Mouse (Mus musculus): ENCODE measurements around the gene Abcb9.

GRCm38 (mm10) chr5:124111077-124111741 is 15.6 kb upstream of the Abcb9 start:
- peak; percentile 15 for TF ChIP-seq CTCF (IDR thresholded peaks at IDR 0.05; ENCODE audit: control insufficient read depth, insufficient read depth, insufficient read length)
- TF ChIP-seq CEBPB (IDR thresholded peaks at IDR 0.05; ENCODE audit: low read depth) = no peak
- TF ChIP-seq USF1 (IDR thresholded peaks at IDR 0.05; ENCODE audit: low read depth) = no peak
- no peak for TF ChIP-seq MYOD1 (IDR thresholded peaks at IDR 0.05; ENCODE audit: control insufficient read depth, insufficient read length, low read depth)
- TF ChIP-seq MAX (IDR thresholded peaks at IDR 0.05) = no peak
- no peak for TF ChIP-seq FOSL1 (IDR thresholded peaks at IDR 0.05; ENCODE audit: insufficient read depth, low read length, poor library complexity, severe bottlenecking)

Data from C2C12 (cell line).